Mouse (Mus musculus) lung, postnatal 0 days (tissue): ENCODE data around the gene Cdk5rap2.

Experiments used
- CTCF ChIP-seq: IDR thresholded peaks from 2 replicates; pipeline ENCODE4 v1.5.1; 2016; ENCODE audit warnings: antibody characterized with exemption, mild to moderate bottlenecking
- EP300 ChIP-seq: IDR thresholded peaks from 2 replicates; pipeline ENCODE4 v1.6.1; 2016; ENCODE audit warnings: antibody characterized with exemption, mild to moderate bottlenecking, control low read depth

GRCm38 (mm10) chr4:70262850-70263249 lies 147.4 kb downstream of the Cdk5rap2 start:
- no peak for TF ChIP-seq EP300
- no peak for TF ChIP-seq CTCF
